Mouse (Mus musculus) ES-E14 (cell line): ENCODE data around the gene Adap2. TPM values are rescaled to one million over a fixed set of nuclear protein-coding genes. Genes with fewer than 3 reads are reported as not detected.

Experiments
- DNase-seq: peaks from one replicate; pipeline ENCODE4 v3.0.0-alpha.2; 2013; ENCODE audit warnings: low read depth, low spot score
- H3K27ac ChIP-seq: 2 replicates; pipeline ENCODE4 v1.5.1; 2012; ENCODE audit warnings: low read depth, mild to moderate bottlenecking, low read length, moderate library complexity, mixed read lengths; ENCODE audit not compliant: poor library complexity, insufficient read depth, severe bottlenecking
- H3K36me3 ChIP-seq: 2 replicates; pipeline ENCODE4 v1.6.1; 2012; ENCODE audit warnings: mild to moderate bottlenecking, low read length, moderate library complexity, mixed read lengths; ENCODE audit not compliant: control insufficient read depth, poor library complexity, insufficient read depth, severe bottlenecking
- H3K4me1 ChIP-seq, 2 experiments: fragments of 150-350 bp in 1 of 2; sonication (generic) in 1 of 2; 2 replicates each; pipeline ENCODE4 v1.6.1; 2012; ENCODE audit warnings: low read length in 2 of 2, mild to moderate bottlenecking in 1 of 2, mixed read lengths in 1 of 2; ENCODE audit not compliant: control insufficient read depth in 2 of 2, insufficient read depth in 2 of 2, poor library complexity in 1 of 2
- H3K4me3 ChIP-seq, 2 experiments: fragments of 150-350 bp in 1 of 2; sonication (generic) in 1 of 2; 2 replicates each; pipeline ENCODE4 v1.5.1; 2012; ENCODE audit warnings: low read length in 2 of 2, low read depth in 1 of 2, mild to moderate bottlenecking in 1 of 2, mixed read lengths in 1 of 2; ENCODE audit not compliant: insufficient read depth in 1 of 2, poor library complexity in 1 of 2, severe bottlenecking in 1 of 2
- H3K9ac ChIP-seq: 2 replicates; pipeline ENCODE4 v1.6.1; 2012; ENCODE audit warnings: low read depth, mild to moderate bottlenecking, low read length, mixed read lengths; ENCODE audit not compliant: poor library complexity, insufficient read depth, severe bottlenecking
- H3K9me3 ChIP-seq: fragments of 150-350 bp; sonication (generic); 2 replicates; pipeline ENCODE4 v1.6.1; 2012; ENCODE audit warnings: low read depth, mild to moderate bottlenecking, low read length; ENCODE audit not compliant: control insufficient read depth, insufficient read depth
- CHD2 ChIP-seq: IDR thresholded peaks from 2 replicates; pipeline ENCODE4 v1.6.1; 2014; ENCODE audit warnings: mild to moderate bottlenecking, low read depth, low read length, inconsistent platforms
- HCFC1 ChIP-seq: IDR thresholded peaks from 2 replicates; pipeline ENCODE4 v1.6.1; 2012; ENCODE audit warnings: low read length, inconsistent platforms, borderline replicate concordance; ENCODE audit not compliant: insufficient read depth
- MAFK ChIP-seq: IDR thresholded peaks from 2 replicates; pipeline ENCODE4 v1.6.1; 2014; ENCODE audit warnings: mild to moderate bottlenecking, low read depth, low read length, inconsistent platforms; ENCODE audit not compliant: insufficient read depth
- ZC3H11A ChIP-seq: IDR thresholded peaks from 2 replicates; pipeline ENCODE4 v1.6.1; 2012; ENCODE audit warnings: low read depth, mild to moderate bottlenecking, inconsistent platforms, low read length, borderline replicate concordance
- ZNF384 ChIP-seq: IDR thresholded peaks from 2 replicates; pipeline ENCODE4 v1.6.1; 2012; ENCODE audit warnings: low read depth, low read length, inconsistent platforms
- in situ Hi-C, 2 experiments: fragments of 600-800 bp; cut with MboI; formaldehyde crosslinking; loops; one replicate each; pipeline ENCODE4 v1.15.1; 2025; ENCODE audit warnings: low sequenced_read_pairs in 2 of 2, inconsistent platforms in 1 of 2; ENCODE audit not compliant: unreplicated experiment in 2 of 2
- total RNA-seq: library from RNA; depleted of rRNA; stranded (reverse); fragments of 300-350 nt; gene quantifications from 2 replicates; pipeline ENCODE4 v1.2.3, GENCODE M21; 2012; rRNA removed

Adap2 gene
- 2.8 and 5.1 TPM in 2 replicates for total RNA-seq

DNA sequence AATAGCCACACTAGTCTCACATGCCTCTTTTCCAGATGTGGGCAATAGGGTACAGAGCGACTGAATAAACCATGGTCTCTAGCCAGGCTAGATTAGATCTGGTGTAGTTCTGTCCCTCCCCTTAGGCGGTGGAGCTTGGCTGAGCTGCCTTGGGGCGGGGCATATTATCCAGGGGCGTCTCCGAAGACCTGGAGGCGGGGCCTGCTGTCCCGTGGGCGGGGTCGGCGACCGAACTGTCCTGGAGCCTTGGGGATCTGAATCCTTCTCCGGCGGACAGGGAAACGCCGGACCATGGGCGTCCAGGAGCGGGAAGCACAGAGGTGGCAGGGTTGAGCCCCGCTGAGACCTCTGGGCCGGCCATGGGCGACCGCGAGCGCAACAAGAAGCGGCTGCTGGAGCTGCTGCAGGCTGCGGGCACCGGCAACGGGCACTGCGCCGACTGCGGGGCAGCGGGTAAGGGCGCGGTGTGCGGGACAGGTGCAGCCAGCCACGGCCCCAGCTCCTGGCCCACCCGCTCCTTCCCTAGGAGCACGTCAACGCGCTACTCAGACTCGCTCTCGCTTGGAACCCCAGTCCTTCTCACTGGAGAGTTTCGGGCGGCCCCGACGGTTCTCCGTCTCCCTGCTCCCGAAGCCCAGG lies at the start of gene Adap2:
Gene Adap2, plus strand, starts transcription at position 249 of the 639 bp plus-strand sequence.
- H3K36me3 ChIP-seq: no peaks in the 10 kb centered on the region; the same call in 1 of the 2 replicates
- H3K27ac ChIP-seq: no peak within 1 kb of the TSS
- peak within 1 kb of the TSS; percentile 70 for H3K9ac ChIP-seq
- peak; percentile 87 for DNase-seq
- H3K9me3 ChIP-seq: no peaks in the 10 kb centered on the region
- peak within 1 kb of the TSS; percentile 86 to 97 for H3K4me3 ChIP-seq
- in situ Hi-C loops: no loop called here
- no peak for TF ChIP-seq ZNF384
- H3K4me1 ChIP-seq: no peaks in the 10 kb centered on the region; a peak in 1 of 4 replicates

DNA sequence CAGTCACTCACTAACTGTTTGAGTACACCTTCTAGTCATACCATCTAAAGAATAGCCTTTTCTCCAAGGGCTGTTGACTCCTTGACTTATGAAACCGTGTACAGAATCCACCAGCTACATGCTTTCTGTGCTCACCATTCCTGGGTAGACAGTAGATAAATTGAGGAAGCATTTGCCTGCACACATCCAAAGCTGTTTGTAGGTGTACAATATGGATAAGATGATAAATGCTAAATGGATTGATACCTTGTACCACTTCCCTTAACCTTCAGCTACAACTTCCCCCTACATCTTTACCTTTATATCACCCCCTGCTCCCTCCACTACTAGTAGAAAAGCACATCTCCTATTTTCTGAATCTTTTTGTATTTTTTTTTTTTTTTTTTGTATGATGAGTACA lies 49.5 kb upstream of the Adap2 start:
- H3K36me3 ChIP-seq: peaks cover 13% of the 10 kb centered on the region
- H3K4me3 ChIP-seq: no peak overlapping the region
- in situ Hi-C loops: no loop called here
- no peak overlapping the region for H3K9ac ChIP-seq
- H3K4me1 ChIP-seq: peaks cover 0 to 5% of the 10 kb centered on the region in 2 experiments; a peak in 2 of 4 replicates
- no peak for TF ChIP-seq CHD2
- no peak for TF ChIP-seq ZNF384
- H3K9me3 ChIP-seq: no peaks in the 10 kb centered on the region
- DNase-seq: no peak
- no peak overlapping the region for H3K27ac ChIP-seq

GRCm38 (mm10) chr11:80116411-80116810 lies 37.5 kb upstream of the Adap2 start:
- Histone ChIP-seq H3K36me3 (peaks cover 10% of the 10 kb centered on the region), H3K4me3 (no peak overlapping the region), H3K4me1 (no peaks in the 10 kb centered on the region), H3K9ac (no peak overlapping the region), H3K9me3 (no peaks in the 10 kb centered on the region), H3K27ac (no peak overlapping the region)
- in situ Hi-C loops: no loop called here
- DNase-seq: no peak
- TF ChIP-seq ZC3H11A (no peak), MAFK (no peak), CHD2 (no peak)

- Histone ChIP-seq H3K9me3 (no peaks in the 10 kb centered on the region), H3K4me1 (peaks cover 12 to 25% of the 10 kb centered on the region in 2 experiments), H3K36me3 (peaks cover 7% of the 10 kb centered on the region), H3K27ac (peak overlapping the region; percentile 98), H3K4me3 (no peak overlapping the region), H3K9ac (no peak overlapping the region)
- peak; percentile 59; the same call in 1 of the 2 replicates for TF ChIP-seq CHD2
- no peak for TF ChIP-seq HCFC1
- TF ChIP-seq MAFK: peak; percentile 89
- in situ Hi-C loops: no loop called here
- DNase-seq: peak; percentile 75
Observed at GRCm38 (mm10) chr11:80132050-80132449, 21.9 kb upstream of the Adap2 start.

GRCm38 (mm10) chr11:80134744-80135143 lies 19.2 kb upstream of the Adap2 start:
- in situ Hi-C loops: no loop called here
- Histone ChIP-seq H3K36me3 (peaks cover 7% of the 10 kb centered on the region), H3K27ac (no peak overlapping the region; the same call in 1 of the 2 replicates)

More at GRCm38 (mm10) chr11:80134744-80135143, 19.2 kb upstream of the Adap2 start:
- peaks cover 12 to 32% of the 10 kb centered on the region in 2 experiments for H3K4me1 ChIP-seq
- H3K9me3 ChIP-seq: no peaks in the 10 kb centered on the region
- H3K4me3 ChIP-seq: no peak overlapping the region
- no peak overlapping the region for H3K9ac ChIP-seq
- no peak for DNase-seq
- TF ChIP-seq ZNF384 (no peak), CHD2 (no peak), ZC3H11A (no peak), HCFC1 (no peak), MAFK (no peak)
